Mouse (Mus musculus): ENCODE measurements around the gene Ly6g5b. TPM values are rescaled to one million over a fixed set of nuclear protein-coding genes. Genes with fewer than 3 reads are reported as not detected.
A peak's percentile ranks its signal among the peaks of the same experiment; 100 is the strongest.

Ly6g5b gene
- polyA plus RNA-seq, 3 experiments from 2014 or later = 1.9 to 8.9 (median 3.9) TPM

- ATAC-seq = no peak
Observed at GRCm38 (mm10) chr17:35104754-35105153, 10.5 kb downstream of the Ly6g5b start.

GRCm38 (mm10) chr17:35104079-35104478, 11.1 kb downstream of the Ly6g5b start:
- no peak for ATAC-seq

GRCm38 (mm10) chr17:35103221-35103690, 12.0 kb downstream of the Ly6g5b start:
- no peak for ATAC-seq

- ATAC-seq = no peak
Observed at GRCm38 (mm10) chr17:35102299-35102698, 12.9 kb downstream of the Ly6g5b start.

GRCm38 (mm10) chr17:35101161-35101560, 14.1 kb downstream of the Ly6g5b start:
- ATAC-seq = no peak

GRCm38 (mm10) chr17:35100196-35100765, 14.9 kb downstream of the Ly6g5b start:
- no peak for ATAC-seq

- no peak for ATAC-seq
Observed at GRCm38 (mm10) chr17:35097164-35097655, 18.0 kb downstream of the Ly6g5b start.

- no peak for ATAC-seq
Observed at GRCm38 (mm10) chr17:35096597-35096996, 18.6 kb downstream of the Ly6g5b start.

GRCm38 (mm10) chr17:35094475-35095365, 20.5 kb downstream of the Ly6g5b start:
- no peak for ATAC-seq

GRCm38 (mm10) chr17:35092403-35093198, 22.6 kb downstream of the Ly6g5b start:
- ATAC-seq = no peak

- no peak for ATAC-seq
Observed at GRCm38 (mm10) chr17:35090166-35090932, 24.9 kb downstream of the Ly6g5b start.

GRCm38 (mm10) chr17:35088825-35089644, 26.2 kb downstream of the Ly6g5b start, which contains the start of gene Abhd16a:
TSS of gene Abhd16a (plus strand) at chr17:35089263.
- ATAC-seq = peak; percentile 95

GRCm38 (mm10) chr17:35088151-35088550, 27.1 kb downstream of the Ly6g5b start:
- no peak for ATAC-seq

GRCm38 (mm10) chr17:35085208-35085865, 29.9 kb downstream of the Ly6g5b start, which contains the start of gene Ly6g6f:
TSS of gene Ly6g6f (minus strand) at chr17:35085610.
- no peak for ATAC-seq

GRCm38 (mm10) chr17:35083929-35084497, 31.2 kb downstream of the Ly6g5b start:
- ATAC-seq = no peak

GRCm38 (mm10) chr17:35082841-35083576, 32.2 kb downstream of the Ly6g5b start:
- ATAC-seq = no peak

- no peak for ATAC-seq
Observed at GRCm38 (mm10) chr17:35080710-35081109, 34.5 kb downstream of the Ly6g5b start.

- ATAC-seq = no peak
Observed at GRCm38 (mm10) chr17:35080248-35080647, 35.0 kb downstream of the Ly6g5b start.

GRCm38 (mm10) chr17:35079778-35080177, 35.5 kb downstream of the Ly6g5b start:
- no peak for ATAC-seq

Data from inflammation-experienced regulatory T-cells, adult 6 months (primary cell).